Mouse (Mus musculus): ENCODE results near the gene Zc3h12d. TPM values are rescaled to one million over a fixed set of nuclear protein-coding genes. Genes with fewer than 3 reads are reported as not detected.

Gene Zc3h12d
- polyA plus RNA-seq, 1 experiment from 2014 or later = 0.11 TPM

DNA sequence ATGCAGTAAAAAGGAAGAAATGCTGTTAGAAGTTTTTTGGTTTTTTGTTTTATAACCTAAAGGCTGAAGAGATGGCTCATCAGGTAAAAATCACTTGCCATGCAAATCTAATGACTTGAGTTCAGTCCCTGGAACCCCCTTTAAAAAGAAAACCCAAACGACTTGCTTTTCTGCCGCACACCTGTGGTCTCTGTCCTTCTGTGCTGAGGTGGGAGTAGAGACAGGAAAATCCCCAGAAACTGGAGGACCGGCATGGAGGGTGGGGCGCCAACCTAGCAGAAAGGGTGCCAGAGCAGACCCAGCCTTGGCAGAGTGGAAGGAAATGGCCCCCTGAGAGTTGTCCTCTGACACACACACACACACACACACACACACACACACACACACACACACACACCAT, 13.6 kb upstream of the Zc3h12d start:
- Histone ChIP-seq H3K4me1 (ENCODE audit: control insufficient read depth, insufficient read depth, low read length) (no peaks in the 10 kb centered on the region), H3K9ac (ENCODE audit: low read depth, low read length) (no peak overlapping the region), H3K36me3 (ENCODE audit: control insufficient read depth, insufficient read depth, low read length) (peaks cover 66% of the 10 kb centered on the region), H3K27ac (replicated peaks; ENCODE audit: low read depth, low read length) (no peak overlapping the region), H3K4me3 (ENCODE audit: low read depth, low read length) (no peak overlapping the region), H3K27me3 (replicated peaks; ENCODE audit: control insufficient read depth, insufficient read depth, low read length) (no peaks in the 10 kb centered on the region), H3K4me2 (ENCODE audit: low read depth, low read length) (no peak overlapping the region), H3K9me3 (ENCODE audit: control insufficient read depth, low read length) (no peaks in the 10 kb centered on the region)
- no peak for ATAC-seq (ENCODE audit: low read depth)
- 92% methylated on average over 4 of the region's 4 CpGs for WGBS
- DNase-seq (ENCODE audit: low spot score) = no peak

GRCm38 (mm10) chr10:7819156-7819555, 13.1 kb upstream of the Zc3h12d start:
- Histone ChIP-seq H3K4me3 (ENCODE audit: low read depth, low read length) (no peak overlapping the region), H3K9me3 (ENCODE audit: control insufficient read depth, low read length) (no peaks in the 10 kb centered on the region), H3K4me1 (ENCODE audit: control insufficient read depth, insufficient read depth, low read length) (no peaks in the 10 kb centered on the region), H3K27ac (replicated peaks; ENCODE audit: low read depth, low read length) (no peak overlapping the region), H3K9ac (ENCODE audit: low read depth, low read length) (no peak overlapping the region), H3K27me3 (replicated peaks; ENCODE audit: control insufficient read depth, insufficient read depth, low read length) (no peaks in the 10 kb centered on the region), H3K36me3 (ENCODE audit: control insufficient read depth, insufficient read depth, low read length) (peaks cover 65% of the 10 kb centered on the region), H3K4me2 (ENCODE audit: low read depth, low read length) (no peak overlapping the region)
- 88% methylated on average over 4 of the region's 4 CpGs for WGBS
- ATAC-seq (ENCODE audit: low read depth) (no peak), DNase-seq (ENCODE audit: low spot score) (no peak)

DNA sequence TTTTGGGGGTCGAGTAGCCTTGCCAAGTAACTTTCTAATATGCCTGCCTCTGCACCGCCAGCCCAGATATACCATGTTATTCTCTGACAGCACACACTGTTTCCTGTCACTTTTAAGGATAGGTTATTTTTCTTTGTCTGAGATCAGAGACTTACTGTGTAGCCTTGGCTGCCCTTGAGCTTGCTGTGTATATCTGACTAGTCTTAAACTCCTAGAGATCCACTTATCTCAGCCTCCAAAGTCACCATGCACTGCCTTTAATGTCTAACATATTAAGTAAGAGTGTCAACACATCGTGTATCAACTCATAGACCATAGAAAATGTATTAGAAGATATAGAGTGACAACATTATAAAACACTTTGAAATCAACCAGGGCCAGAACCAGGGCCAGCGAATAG, 12.7 kb upstream of the Zc3h12d start:
- Histone ChIP-seq H3K36me3 (ENCODE audit: control insufficient read depth, insufficient read depth, low read length) (peaks cover 64% of the 10 kb centered on the region), H3K4me1 (ENCODE audit: control insufficient read depth, insufficient read depth, low read length) (no peaks in the 10 kb centered on the region)
- 94% methylated on average over 4 of the region's 4 CpGs for WGBS

DNA sequence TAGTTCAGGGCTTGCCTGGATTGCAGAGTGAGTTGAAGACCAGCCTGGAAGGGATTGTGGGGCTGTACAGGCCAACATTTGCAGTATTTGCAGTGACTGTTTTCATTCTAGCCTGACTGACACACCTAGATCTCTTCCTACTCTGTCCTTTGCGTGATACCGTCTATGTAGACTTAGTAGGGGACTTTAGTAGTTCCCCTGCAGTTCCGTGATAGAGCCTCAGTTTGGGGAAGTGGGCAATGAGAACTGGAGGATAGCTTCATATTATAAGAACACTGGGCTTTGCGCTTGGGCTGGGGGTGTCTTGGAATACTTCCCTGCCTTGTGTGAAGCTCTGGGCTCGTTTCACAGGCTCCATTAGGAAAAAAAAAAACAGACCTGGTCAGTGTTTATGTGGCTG, 12.1 kb upstream of the Zc3h12d start:
- Histone ChIP-seq H3K9ac (ENCODE audit: low read depth, low read length) (no peak overlapping the region), H3K27me3 (replicated peaks; ENCODE audit: control insufficient read depth, insufficient read depth, low read length) (no peaks in the 10 kb centered on the region), H3K4me2 (ENCODE audit: low read depth, low read length) (no peak overlapping the region), H3K36me3 (ENCODE audit: control insufficient read depth, insufficient read depth, low read length) (peaks cover 66% of the 10 kb centered on the region), H3K9me3 (ENCODE audit: control insufficient read depth, low read length) (no peaks in the 10 kb centered on the region), H3K4me3 (ENCODE audit: low read depth, low read length) (no peak overlapping the region), H3K27ac (replicated peaks; ENCODE audit: low read depth, low read length) (no peak overlapping the region), H3K4me1 (ENCODE audit: control insufficient read depth, insufficient read depth, low read length) (no peaks in the 10 kb centered on the region)
- 91% methylated on average over 5 of the region's 5 CpGs for WGBS
- no peak for ATAC-seq (ENCODE audit: low read depth)
- DNase-seq (ENCODE audit: low spot score) = no peak

More for the DNA sequence above, 12.7 kb upstream of the Zc3h12d start:
- no peak overlapping the region for H3K4me2 ChIP-seq (ENCODE audit: low read depth, low read length)
- no peak for ATAC-seq (ENCODE audit: low read depth)
- H3K4me3 ChIP-seq (ENCODE audit: low read depth, low read length) = no peak overlapping the region
- H3K27ac ChIP-seq (replicated peaks; ENCODE audit: low read depth, low read length) = no peak overlapping the region
- H3K9me3 ChIP-seq (ENCODE audit: control insufficient read depth, low read length) = no peaks in the 10 kb centered on the region
- H3K27me3 ChIP-seq (replicated peaks; ENCODE audit: control insufficient read depth, insufficient read depth, low read length) = no peaks in the 10 kb centered on the region
- H3K9ac ChIP-seq (ENCODE audit: low read depth, low read length) = no peak overlapping the region
- no peak for DNase-seq (ENCODE audit: low spot score)

DNA sequence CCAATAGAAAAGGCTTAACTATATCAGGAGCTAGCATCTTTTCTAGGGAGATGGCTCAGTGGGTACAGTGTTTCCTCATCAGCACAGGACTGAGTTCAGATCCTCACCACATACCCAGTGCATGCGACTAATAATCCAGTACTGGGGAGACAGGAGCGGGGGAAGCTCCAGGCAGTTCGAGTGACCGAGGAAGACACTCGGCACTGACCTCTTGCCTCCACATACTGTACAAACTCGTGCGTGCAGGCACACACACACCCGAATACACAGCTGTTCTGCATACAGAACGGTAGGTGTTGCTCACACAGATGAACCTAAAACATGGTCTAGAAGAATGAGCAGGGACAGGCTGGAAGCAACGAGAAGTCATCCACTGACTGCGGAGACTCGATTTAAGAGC, 10.3 kb upstream of the Zc3h12d start:
- no peaks in the 10 kb centered on the region for H3K9me3 ChIP-seq (ENCODE audit: control insufficient read depth, low read length)
- DNase-seq (ENCODE audit: low spot score) = no peak
- no peak overlapping the region for H3K27ac ChIP-seq (replicated peaks; ENCODE audit: low read depth, low read length)
- H3K4me1 ChIP-seq (ENCODE audit: control insufficient read depth, insufficient read depth, low read length) = no peaks in the 10 kb centered on the region
- H3K27me3 ChIP-seq (replicated peaks; ENCODE audit: control insufficient read depth, insufficient read depth, low read length) = no peaks in the 10 kb centered on the region
- H3K9ac ChIP-seq (ENCODE audit: low read depth, low read length) = no peak overlapping the region
- no peak overlapping the region for H3K4me2 ChIP-seq (ENCODE audit: low read depth, low read length)
- peaks cover 50% of the 10 kb centered on the region for H3K36me3 ChIP-seq (ENCODE audit: control insufficient read depth, insufficient read depth, low read length)
- ATAC-seq (ENCODE audit: low read depth) = no peak
- no peak overlapping the region for H3K4me3 ChIP-seq (ENCODE audit: low read depth, low read length)
- WGBS = 95% methylated on average over 12 of the region's 12 CpGs

GRCm38 (mm10) chr10:7824663-7825280, 7.5 kb upstream of the Zc3h12d start:
- Histone ChIP-seq H3K36me3 (ENCODE audit: control insufficient read depth, insufficient read depth, low read length) (peaks cover 38% of the 10 kb centered on the region), H3K27ac (replicated peaks; ENCODE audit: low read depth, low read length) (no peak overlapping the region), H3K27me3 (replicated peaks; ENCODE audit: control insufficient read depth, insufficient read depth, low read length) (no peaks in the 10 kb centered on the region), H3K4me1 (ENCODE audit: control insufficient read depth, insufficient read depth, low read length) (no peaks in the 10 kb centered on the region), H3K4me3 (ENCODE audit: low read depth, low read length) (no peak overlapping the region), H3K9me3 (ENCODE audit: control insufficient read depth, low read length) (no peaks in the 10 kb centered on the region), H3K4me2 (ENCODE audit: low read depth, low read length) (no peak overlapping the region), H3K9ac (ENCODE audit: low read depth, low read length) (no peak overlapping the region)
- DNase-seq (ENCODE audit: low spot score) (no peak), ATAC-seq (ENCODE audit: low read depth) (no peak; the same call in 1 of the 2 replicates)
- WGBS = 81% methylated on average over 9 of the region's 9 CpGs

DNA sequence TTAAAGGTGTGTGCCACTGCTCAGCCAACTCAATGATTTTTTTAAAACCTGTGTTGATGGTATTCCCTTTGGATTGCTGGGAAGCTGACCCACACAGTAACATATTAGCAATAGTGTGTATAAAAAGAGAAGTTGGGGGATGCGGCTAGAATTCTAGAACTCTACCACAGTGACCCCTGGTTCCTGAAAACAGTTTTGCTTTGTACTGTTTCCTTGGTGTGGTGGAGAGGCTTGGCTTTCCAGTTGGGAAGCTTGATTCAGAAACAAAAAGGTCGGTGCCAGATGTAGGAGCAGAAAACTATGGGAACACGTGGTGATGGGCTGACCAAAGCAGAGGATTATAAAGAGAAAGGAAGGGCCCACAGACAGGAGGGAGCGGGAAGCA, 7.0 kb upstream of the Zc3h12d start:
- WGBS = 90% methylated on average over 4 of the region's 4 CpGs
- Histone ChIP-seq H3K4me2 (ENCODE audit: low read depth, low read length) (no peak overlapping the region), H3K9me3 (ENCODE audit: control insufficient read depth, low read length) (no peaks in the 10 kb centered on the region), H3K9ac (ENCODE audit: low read depth, low read length) (no peak overlapping the region), H3K4me3 (ENCODE audit: low read depth, low read length) (no peak overlapping the region), H3K4me1 (ENCODE audit: control insufficient read depth, insufficient read depth, low read length) (no peaks in the 10 kb centered on the region), H3K27me3 (replicated peaks; ENCODE audit: control insufficient read depth, insufficient read depth, low read length) (no peaks in the 10 kb centered on the region), H3K36me3 (ENCODE audit: control insufficient read depth, insufficient read depth, low read length) (peaks cover 33% of the 10 kb centered on the region), H3K27ac (replicated peaks; ENCODE audit: low read depth, low read length) (no peak overlapping the region)
- DNase-seq (ENCODE audit: low spot score) (no peak), ATAC-seq (ENCODE audit: low read depth) (no peak)

- no peak for ATAC-seq (ENCODE audit: low read depth)
Measured at GRCm38 (mm10) chr10:7826106-7826505, 6.2 kb upstream of the Zc3h12d start.

GRCm38 (mm10) chr10:7833377-7834165, 1.3 kb downstream of the Zc3h12d start:
- no peak overlapping the region for H3K9ac ChIP-seq (ENCODE audit: low read depth, low read length)
- DNase-seq (ENCODE audit: low spot score) (no peak), ATAC-seq (ENCODE audit: low read depth) (no peak)
- H3K9me3 ChIP-seq (ENCODE audit: control insufficient read depth, low read length) = no peaks in the 10 kb centered on the region
- no peaks in the 10 kb centered on the region for H3K27me3 ChIP-seq (replicated peaks; ENCODE audit: control insufficient read depth, insufficient read depth, low read length)
- no peaks in the 10 kb centered on the region for H3K36me3 ChIP-seq (ENCODE audit: control insufficient read depth, insufficient read depth, low read length)
- no peak overlapping the region for H3K4me3 ChIP-seq (ENCODE audit: low read depth, low read length)
- H3K27ac ChIP-seq (replicated peaks; ENCODE audit: low read depth, low read length) = no peak overlapping the region
- peaks cover 8% of the 10 kb centered on the region; the same call in 1 of the 2 replicates for H3K4me1 ChIP-seq (ENCODE audit: control insufficient read depth, insufficient read depth, low read length)
- WGBS = 75% methylated on average over 9 of the region's 9 CpGs
- H3K4me2 ChIP-seq (ENCODE audit: low read depth, low read length) = no peak overlapping the region

More at GRCm38 (mm10) chr10:7826106-7826505, 6.2 kb upstream of the Zc3h12d start:
- no peak overlapping the region for H3K9ac ChIP-seq (ENCODE audit: low read depth, low read length)
- no peak for DNase-seq (ENCODE audit: low spot score)
- H3K4me2 ChIP-seq (ENCODE audit: low read depth, low read length) = no peak overlapping the region
- no peaks in the 10 kb centered on the region for H3K9me3 ChIP-seq (ENCODE audit: control insufficient read depth, low read length)
- H3K27me3 ChIP-seq (replicated peaks; ENCODE audit: control insufficient read depth, insufficient read depth, low read length) = no peaks in the 10 kb centered on the region
- 95% methylated on average over 9 of the region's 9 CpGs for WGBS
- no peak overlapping the region for H3K27ac ChIP-seq (replicated peaks; ENCODE audit: low read depth, low read length)
- H3K4me1 ChIP-seq (ENCODE audit: control insufficient read depth, insufficient read depth, low read length) = no peaks in the 10 kb centered on the region
- H3K36me3 ChIP-seq (ENCODE audit: control insufficient read depth, insufficient read depth, low read length) = peaks cover 27% of the 10 kb centered on the region
- H3K4me3 ChIP-seq (ENCODE audit: low read depth, low read length) = no peak overlapping the region
